Mouse (Mus musculus) macrophage (primary cell): ENCODE data around the gene Slc45a1. TPM values are rescaled to one million over a fixed set of nuclear protein-coding genes. Genes with fewer than 3 reads are reported as not detected.

ENCODE experiments used
- H3K27ac ChIP-seq: fragments of 350-480 bp; formaldehyde crosslinking; 2 replicates; pipeline ENCODE4 v1.9.0; 2021
- H3K36me3 ChIP-seq: fragments of 350-480 bp; formaldehyde crosslinking; 2 replicates; pipeline ENCODE4 v1.9.0; 2021; ENCODE audit errors: inconsistent target
- H3K4me3 ChIP-seq: fragments of 350-480 bp; formaldehyde crosslinking; 2 replicates; pipeline ENCODE4 v1.9.0; 2021; ENCODE audit errors: inconsistent target
- H3K79me2 ChIP-seq: fragments of 350-480 bp; formaldehyde crosslinking; 2 replicates; pipeline ENCODE4 v1.9.0; 2021; ENCODE audit errors: inconsistent target
- whole genome bisulfite sequencing: methylation state at CpG from one replicate; pipeline ENCODE4 v1.1.7; 2026; ENCODE audit warnings: inconsistent platforms; ENCODE audit not compliant: missing documents; 5-methylcytosine and 5-hydroxymethylcytosine counted together
- polyA plus RNA-seq: library from polyadenylated mRNA; stranded (reverse); fragments of 250-400 nt; gene quantifications from 3 replicates; pipeline ENCODE4 v1.2.4, GENCODE M21; 2018; ENCODE audit warnings: inconsistent platforms
- total RNA-seq, 78 experiments: library from RNA; depleted of rRNA; stranded (reverse); fragments of 250-400 nt; gene quantifications; 1 replicate in 9 of 78; 2 replicates in 24 of 78; 3 replicates in 43 of 78; 4 replicates in 2 of 78; pipeline ENCODE4 v1.2.4; 2018; ENCODE audit warnings: inconsistent platforms in 56 of 78

The Slc45a1 gene
- not detected for total RNA-seq (2018; cell fraction: chromatin; rRNA removed)
- not detected for total RNA-seq (2018; cell fraction: cytosol; rRNA removed)
- not detected for total RNA-seq (2018; cell fraction: nucleus; rRNA removed)
- polyA plus RNA-seq, result not detected in 3 replicates

- Histone ChIP-seq H3K4me3 (no peak within 1 kb of the TSS), H3K27ac (no peak within 1 kb of the TSS)
- 12% methylated on average over 40 of the region's 41 CpGs for WGBS
Measured at GRCm38 (mm10) chr4:150651390-150652277, at the start of gene Slc45a1. TSS of gene Slc45a1 (minus strand) at chr4:150652174.

DNA sequence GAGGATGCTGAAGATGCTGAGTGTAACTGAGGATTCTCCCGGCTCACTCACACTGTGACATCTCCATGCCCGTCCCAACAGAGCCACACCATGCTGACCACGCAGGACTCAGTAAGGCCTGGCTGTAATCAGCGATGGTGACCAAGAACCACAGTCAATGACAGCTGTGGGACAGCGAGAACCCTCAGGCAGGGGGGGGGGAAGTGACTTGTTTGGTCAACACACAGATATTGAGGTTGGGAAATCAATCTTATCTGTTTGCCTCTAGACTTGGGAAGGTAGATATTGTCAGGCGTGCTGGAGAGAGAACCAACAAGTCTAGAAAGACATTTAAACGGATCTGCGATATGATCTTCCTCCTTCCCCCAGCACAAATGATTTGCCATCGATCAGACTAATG lies 48.9 kb upstream of the Slc45a1 start:
- no peak overlapping the region for H3K4me3 ChIP-seq
- no peak overlapping the region for H3K27ac ChIP-seq
- H3K79me2 ChIP-seq, result no peaks in the 10 kb centered on the region
- no peaks in the 10 kb centered on the region for H3K36me3 ChIP-seq
- WGBS, result 97% methylated on average over 9 of the region's 9 CpGs

More at GRCm38 (mm10) chr4:150651390-150652277, at the start of gene Slc45a1:
- Histone ChIP-seq H3K36me3 (no peaks in the 10 kb centered on the region), H3K79me2 (no peaks in the 10 kb centered on the region)

DNA sequence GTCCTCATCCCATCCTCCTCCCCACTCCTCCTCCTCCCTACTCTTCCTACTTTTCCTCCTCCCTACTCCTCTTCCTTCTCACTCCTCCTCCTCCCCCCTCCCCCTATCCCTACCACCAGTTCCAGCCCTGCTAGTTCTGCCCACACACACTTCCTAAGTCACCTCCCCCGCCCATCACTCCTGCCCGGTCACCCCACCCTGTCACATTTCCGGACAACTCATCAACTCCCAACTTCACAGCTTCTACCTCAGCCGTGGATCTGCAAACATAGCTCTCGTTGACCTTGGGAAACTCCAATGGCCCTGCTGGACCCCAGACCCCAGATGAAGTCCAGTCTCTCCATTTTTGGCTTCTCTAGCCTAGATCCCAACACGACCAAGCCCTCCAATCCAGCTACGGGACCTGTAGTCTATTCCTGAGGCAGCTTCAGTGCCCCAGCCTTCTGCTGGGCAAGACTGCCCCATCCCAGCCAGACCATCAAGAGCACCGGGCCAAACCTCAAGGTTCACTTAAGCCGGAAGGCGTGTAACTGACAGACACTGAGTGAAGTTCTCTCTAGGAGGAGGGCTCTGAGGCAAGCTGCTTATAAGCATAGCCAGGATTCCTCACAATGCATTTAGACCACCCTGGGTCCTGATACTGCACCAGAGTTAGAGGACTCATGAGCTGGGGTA lies 42.6 kb upstream of the Slc45a1 start:
- H3K36me3 ChIP-seq, result no peaks in the 10 kb centered on the region
- no peak overlapping the region for H3K27ac ChIP-seq
- no peaks in the 10 kb centered on the region for H3K79me2 ChIP-seq
- 56% methylated on average over 10 of the region's 10 CpGs for WGBS
- H3K4me3 ChIP-seq, result no peak overlapping the region

- Histone ChIP-seq H3K79me2 (no peaks in the 10 kb centered on the region), H3K27ac (no peak overlapping the region), H3K36me3 (no peaks in the 10 kb centered on the region), H3K4me3 (no peak overlapping the region)
- 61% methylated on average over 10 of the region's 10 CpGs for WGBS
Measured at GRCm38 (mm10) chr4:150692861-150693403, 41.0 kb upstream of the Slc45a1 start.

GRCm38 (mm10) chr4:150690759-150691158 lies 38.8 kb upstream of the Slc45a1 start:
- H3K36me3 ChIP-seq, result no peaks in the 10 kb centered on the region
- WGBS, result 58% methylated on average over 3 of the region's 3 CpGs
- H3K79me2 ChIP-seq, result no peaks in the 10 kb centered on the region
- no peak overlapping the region for H3K4me3 ChIP-seq
- H3K27ac ChIP-seq, result no peak overlapping the region

GRCm38 (mm10) chr4:150689553-150689952 lies 37.6 kb upstream of the Slc45a1 start:
- no peaks in the 10 kb centered on the region for H3K36me3 ChIP-seq
- H3K79me2 ChIP-seq, result no peaks in the 10 kb centered on the region
- 92% methylated on average over 10 of the region's 10 CpGs for WGBS
- H3K4me3 ChIP-seq, result no peak overlapping the region
- no peak overlapping the region for H3K27ac ChIP-seq

DNA sequence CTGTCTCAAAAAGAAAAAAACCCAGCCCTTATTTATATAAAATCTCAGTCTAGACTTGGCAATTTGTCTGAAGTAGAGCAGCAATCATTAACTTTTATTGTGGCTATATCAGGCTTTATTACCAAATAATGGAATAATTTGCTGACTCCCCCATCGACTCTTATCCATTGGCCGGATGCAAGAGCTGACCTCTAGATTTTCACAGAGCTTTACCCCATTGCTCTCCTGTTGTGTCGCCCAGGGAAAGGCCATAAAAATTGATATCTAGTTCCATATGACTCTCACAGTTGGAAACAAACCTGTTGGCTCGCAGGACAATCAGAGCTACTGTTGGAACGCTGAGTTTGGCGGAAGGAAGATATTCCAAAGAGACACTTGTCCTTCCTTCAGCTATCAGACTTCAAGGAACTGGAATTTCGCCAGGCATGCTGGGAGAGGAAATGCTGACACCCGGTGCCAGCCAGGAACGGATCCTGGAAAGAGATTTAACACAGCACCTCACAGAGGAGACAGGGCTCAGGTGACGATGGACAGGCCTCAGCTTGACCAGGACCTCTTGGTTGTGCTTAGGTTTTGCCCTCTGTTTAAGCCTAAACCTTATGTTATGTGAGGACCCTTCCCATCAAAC lies 35.3 kb upstream of the Slc45a1 start:
- WGBS, result 91% methylated on average over 10 of the region's 10 CpGs
- no peak overlapping the region for H3K27ac ChIP-seq
- no peaks in the 10 kb centered on the region for H3K79me2 ChIP-seq

GRCm38 (mm10) chr4:150686538-150686937 lies 34.6 kb upstream of the Slc45a1 start:
- Histone ChIP-seq H3K36me3 (no peaks in the 10 kb centered on the region), H3K4me3 (no peak overlapping the region), H3K79me2 (no peaks in the 10 kb centered on the region), H3K27ac (no peak overlapping the region)

More for the DNA sequence above, 35.3 kb upstream of the Slc45a1 start:
- Histone ChIP-seq H3K36me3 (no peaks in the 10 kb centered on the region), H3K4me3 (no peak overlapping the region)

- Histone ChIP-seq H3K27ac (no peak overlapping the region), H3K36me3 (no peaks in the 10 kb centered on the region), H3K4me3 (no peak overlapping the region), H3K79me2 (no peaks in the 10 kb centered on the region)
- WGBS, result 61% methylated on average over 7 of the region's 8 CpGs
Measured at GRCm38 (mm10) chr4:150685778-150686493, 34.0 kb upstream of the Slc45a1 start.

- no peaks in the 10 kb centered on the region for H3K79me2 ChIP-seq
- H3K4me3 ChIP-seq, result no peak overlapping the region
- 33% methylated on average over 15 of the region's 15 CpGs for WGBS
- no peaks in the 10 kb centered on the region for H3K36me3 ChIP-seq
- no peak overlapping the region for H3K27ac ChIP-seq
Measured at GRCm38 (mm10) chr4:150685043-150685777, 33.2 kb upstream of the Slc45a1 start.

DNA sequence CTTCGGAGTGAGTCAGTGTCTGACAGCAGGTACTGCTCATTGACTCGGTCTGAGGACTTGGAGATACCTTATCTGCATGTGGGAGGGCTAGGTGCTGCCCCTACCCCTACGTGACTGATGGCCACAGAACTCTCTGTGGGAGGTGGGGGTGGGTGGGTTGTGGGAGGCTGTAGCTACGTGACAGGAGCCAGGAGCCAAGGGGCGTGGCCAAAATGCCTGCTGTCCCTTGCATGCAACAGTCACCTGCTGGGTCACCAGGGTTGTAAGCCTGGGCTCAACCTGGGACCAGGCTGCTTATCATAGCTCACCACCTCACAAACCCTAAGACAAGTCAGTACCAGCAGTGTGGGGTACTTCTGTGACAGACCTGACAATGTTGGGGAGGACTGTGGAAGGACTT lies 28.4 kb upstream of the Slc45a1 start:
- H3K36me3 ChIP-seq, result no peaks in the 10 kb centered on the region
- H3K4me3 ChIP-seq, result no peak overlapping the region
- WGBS, result 85% methylated on average over 5 of the region's 5 CpGs
- no peak overlapping the region for H3K27ac ChIP-seq
- H3K79me2 ChIP-seq, result no peaks in the 10 kb centered on the region

DNA sequence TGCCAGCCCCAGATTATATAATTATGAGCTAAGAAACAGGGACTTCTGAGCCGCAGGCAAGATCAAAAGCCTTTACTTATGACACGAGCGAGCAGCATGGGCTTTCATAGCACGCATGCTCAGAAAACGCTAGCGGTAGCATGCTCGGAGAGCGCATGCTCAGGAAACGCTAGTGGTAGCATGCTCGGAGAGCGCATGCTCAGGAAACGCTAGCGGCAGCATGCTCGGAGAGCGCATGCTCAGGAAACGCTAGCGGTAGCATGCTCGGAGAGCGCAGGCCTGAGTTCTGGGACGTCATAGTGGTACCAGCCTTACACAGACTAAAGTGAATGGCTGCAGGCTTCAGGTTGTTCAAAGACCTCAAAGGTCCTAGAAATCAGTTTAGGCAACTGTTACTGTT lies 26.8 kb upstream of the Slc45a1 start:
- H3K27ac ChIP-seq, result no peak overlapping the region
- WGBS, result 94% methylated on average over 20 of the region's 20 CpGs
- no peaks in the 10 kb centered on the region for H3K79me2 ChIP-seq
- no peak overlapping the region for H3K4me3 ChIP-seq
- no peaks in the 10 kb centered on the region for H3K36me3 ChIP-seq

GRCm38 (mm10) chr4:150677846-150678224 lies 25.9 kb upstream of the Slc45a1 start:
- H3K27ac ChIP-seq, result no peak overlapping the region
- H3K4me3 ChIP-seq, result no peak overlapping the region
- 73% methylated on average over 3 of the region's 4 CpGs for WGBS
- H3K79me2 ChIP-seq, result no peaks in the 10 kb centered on the region
- no peaks in the 10 kb centered on the region for H3K36me3 ChIP-seq
